Mouse (Mus musculus) cerebellum, adult 9-11 months (tissue): ENCODE results near the gene Bdh2.

Experiments
- DNase-seq: peaks from one replicate; pipeline ENCODE4 v3.0.0; 2022

The Bdh2 gene

GRCm38 (mm10) chr3:135280669-135281415 is at the start of gene Bdh2:
Gene Bdh2 (plus strand): TSS chr3:135281221.
- peak; percentile 58 for DNase-seq

- no peak for DNase-seq
These were observed 49.0 kb upstream of the Bdh2 start for GRCm38 (mm10) chr3:135232058-135232457.

GRCm38 (mm10) chr3:135232462-135232861 is 48.6 kb upstream of the Bdh2 start:
- no peak for DNase-seq

- no peak for DNase-seq
These were observed 35.3 kb upstream of the Bdh2 start for GRCm38 (mm10) chr3:135245733-135246132.

GRCm38 (mm10) chr3:135246828-135247227 is 34.2 kb upstream of the Bdh2 start:
- DNase-seq, result no peak

- DNase-seq, result no peak
These were observed 31.9 kb upstream of the Bdh2 start for GRCm38 (mm10) chr3:135249104-135249503.

GRCm38 (mm10) chr3:135251825-135252224 is 29.2 kb upstream of the Bdh2 start:
- no peak for DNase-seq

GRCm38 (mm10) chr3:135254784-135255183 is 26.2 kb upstream of the Bdh2 start:
- no peak for DNase-seq

- no peak for DNase-seq
These were observed 22.1 kb upstream of the Bdh2 start for GRCm38 (mm10) chr3:135258919-135259318.

- DNase-seq, result no peak
These were observed 20.8 kb upstream of the Bdh2 start for GRCm38 (mm10) chr3:135260233-135260632.

GRCm38 (mm10) chr3:135268616-135269015 is 12.4 kb upstream of the Bdh2 start:
- no peak for DNase-seq

GRCm38 (mm10) chr3:135269391-135269990 is 11.5 kb upstream of the Bdh2 start:
- no peak for DNase-seq

GRCm38 (mm10) chr3:135272627-135273026 is 8.4 kb upstream of the Bdh2 start:
- no peak for DNase-seq

- DNase-seq, result no peak
These were observed 8.0 kb upstream of the Bdh2 start for GRCm38 (mm10) chr3:135273047-135273446.

GRCm38 (mm10) chr3:135280160-135280559 is 861 bp upstream of the Bdh2 start:
- DNase-seq, result no peak

- DNase-seq, result no peak
These were observed 680 bp downstream of the Bdh2 start for GRCm38 (mm10) chr3:135281701-135282100.

GRCm38 (mm10) chr3:135285256-135285655 is 4.2 kb downstream of the Bdh2 start:
- DNase-seq, result no peak

GRCm38 (mm10) chr3:135285807-135286206 is 4.8 kb downstream of the Bdh2 start:
- DNase-seq, result no peak

GRCm38 (mm10) chr3:135288138-135288750 is 7.2 kb downstream of the Bdh2 start:
- DNase-seq, result no peak

GRCm38 (mm10) chr3:135289148-135289547 is 8.1 kb downstream of the Bdh2 start:
- no peak for DNase-seq

GRCm38 (mm10) chr3:135290249-135290894 is 9.4 kb downstream of the Bdh2 start:
- DNase-seq, result peak; percentile 13

GRCm38 (mm10) chr3:135293703-135294102 is 12.7 kb downstream of the Bdh2 start:
- no peak for DNase-seq

- DNase-seq, result no peak
These were observed 14.5 kb downstream of the Bdh2 start for GRCm38 (mm10) chr3:135295559-135295958.

GRCm38 (mm10) chr3:135298560-135298959 is 17.5 kb downstream of the Bdh2 start:
- DNase-seq, result no peak
